Mouse (Mus musculus) midbrain, embryonic 13.5 days (tissue): Measurements from ENCODE around the gene Mep1a. TPM values are rescaled to one million over a fixed set of nuclear protein-coding genes. Genes with fewer than 3 reads are reported as not detected.
A peak's percentile ranks its signal among the peaks of the same experiment; 100 is the strongest.
"Not testable (repeated sequence)": the region's sequence is repeated elsewhere in the genome, so short reads cannot be mapped to it uniquely, and the experiment has no call there.

ENCODE experiments used
- ATAC-seq: fragments of 200-750 bp; cut with Nextera tagmentation; 2 replicates; pipeline ENCODE4 v1.8.0; 2017; ENCODE audit warnings: mild to moderate bottlenecking, moderate TSS enrichment, moderate library complexity
- H3K27ac ChIP-seq: fragments of 300-500 bp; sonication (generic); 2 replicates; pipeline ENCODE4 v1.5.1; 2015; ENCODE audit warnings: inconsistent platforms, mild to moderate bottlenecking, moderate library complexity
- H3K27me3 ChIP-seq: fragments of 300-500 bp; sonication (generic); 2 replicates; pipeline ENCODE4 v1.6.1; 2015; ENCODE audit warnings: mild to moderate bottlenecking, inconsistent platforms
- H3K36me3 ChIP-seq: fragments of 300-500 bp; sonication (generic); 2 replicates; pipeline ENCODE4 v1.6.1; 2015; ENCODE audit warnings: mild to moderate bottlenecking, inconsistent platforms
- H3K4me1 ChIP-seq: fragments of 300-500 bp; sonication (generic); replicated peaks from 2 replicates; pipeline ENCODE4 v1.6.1; 2015; ENCODE audit warnings: inconsistent platforms
- H3K4me2 ChIP-seq: fragments of 300-500 bp; sonication (generic); replicated peaks from 2 replicates; pipeline ENCODE4 v1.6.1; 2015; ENCODE audit warnings: moderate library complexity, mild to moderate bottlenecking, inconsistent platforms
- H3K4me3 ChIP-seq: fragments of 300-500 bp; sonication (generic); replicated peaks from 2 replicates; pipeline ENCODE4 v1.5.1; 2015; ENCODE audit warnings: mild to moderate bottlenecking, inconsistent platforms
- H3K9ac ChIP-seq: fragments of 300-500 bp; sonication (generic); replicated peaks from 2 replicates; pipeline ENCODE4 v1.6.1; 2015; ENCODE audit warnings: mild to moderate bottlenecking, inconsistent platforms
- H3K9me3 ChIP-seq: fragments of 300-500 bp; sonication (generic); 2 replicates; pipeline ENCODE4 v1.6.1; 2016; ENCODE audit warnings: mild to moderate bottlenecking, inconsistent platforms
- WGBS: fragments of 180-500 bp; shearing (Covaris S2); methylation state at CpG from one replicate; pipeline ENCODE4 v1.1.7; 2015; 5-methylcytosine and 5-hydroxymethylcytosine counted together
- polyA plus RNA-seq: library from polyadenylated mRNA; unstranded; fragments of >200 nt; fragmentation: Nextera tagmentation; extraction: Ambion mirVana; gene quantifications from 2 replicates; pipeline ENCODE4 v1.2.1, GENCODE M21; 2015

The Mep1a gene
- 0.07 TPM in 1 of 2 replicates, not detected in the other for polyA plus RNA-seq

GRCm38 (mm10) chr17:43502592-43502991 lies at the start of gene Mep1a:
TSS of gene Mep1a (minus strand) at chr17:43502812.
- Histone ChIP-seq H3K4me3 (no peak within 1 kb of the TSS), H3K9ac (no peak within 1 kb of the TSS), H3K4me1 (no peaks in the 10 kb centered on the region), H3K9me3 (no peaks in the 10 kb centered on the region), H3K36me3 (no peaks in the 10 kb centered on the region), H3K4me2 (no peak within 1 kb of the TSS), H3K27me3 (no peaks in the 10 kb centered on the region), H3K27ac (no peak within 1 kb of the TSS)
- no peak for ATAC-seq
- whole genome bisulfite sequencing, result 90% methylated on average over 9 of the region's 9 CpGs

- no peaks in the 10 kb centered on the region for H3K27me3 ChIP-seq
- H3K27ac ChIP-seq, result no peak overlapping the region
- ATAC-seq, result no peak
- H3K4me3 ChIP-seq, result no peak overlapping the region
- 0 out of 2 replicates have a peak, but pooled peaks cover 2% of the 10 kb centered on the region for H3K4me1 ChIP-seq
- 17% methylated on average over 3 of the region's 3 CpGs for WGBS
- no peak overlapping the region for H3K4me2 ChIP-seq
- H3K9me3 ChIP-seq, result no peaks in the 10 kb centered on the region
- no peak overlapping the region for H3K9ac ChIP-seq
- H3K36me3 ChIP-seq, result no peaks in the 10 kb centered on the region
Observed at GRCm38 (mm10) chr17:43551122-43551630, 48.6 kb upstream of the Mep1a start.

GRCm38 (mm10) chr17:43544040-43544439 lies 41.4 kb upstream of the Mep1a start:
- H3K27me3 ChIP-seq, result no peaks in the 10 kb centered on the region
- H3K4me2 ChIP-seq, result no peak overlapping the region
- no peak overlapping the region for H3K4me3 ChIP-seq
- ATAC-seq, result no peak
- no peaks in the 10 kb centered on the region for H3K4me1 ChIP-seq
- no peak overlapping the region for H3K27ac ChIP-seq
- H3K9me3 ChIP-seq, result no peaks in the 10 kb centered on the region
- 88% methylated on average over 4 of the region's 4 CpGs for WGBS
- no peaks in the 10 kb centered on the region for H3K36me3 ChIP-seq
- no peak overlapping the region for H3K9ac ChIP-seq

- H3K4me2 ChIP-seq, result no peak within 1 kb of the TSS
- no peaks in the 10 kb centered on the region for H3K4me1 ChIP-seq
- H3K9ac ChIP-seq, result no peak within 1 kb of the TSS
- no peak within 1 kb of the TSS for H3K4me3 ChIP-seq
- ATAC-seq, result no peak
- H3K9me3 ChIP-seq, result no peaks in the 10 kb centered on the region
- no peaks in the 10 kb centered on the region for H3K36me3 ChIP-seq
- H3K27ac ChIP-seq, result no peak within 1 kb of the TSS
- WGBS, result 80% methylated on average over 1 of the region's 1 CpGs
- no peaks in the 10 kb centered on the region for H3K27me3 ChIP-seq
Observed at GRCm38 (mm10) chr17:43543539-43543938, 40.9 kb upstream of the Mep1a start, which contains the start of gene Ankrd66. TSS of gene Ankrd66 (minus strand) at chr17:43543639.

GRCm38 (mm10) chr17:43538767-43539166 lies 36.2 kb upstream of the Mep1a start:
- H3K36me3 ChIP-seq, result no peaks in the 10 kb centered on the region
- WGBS, result 94% methylated on average over 3 of the region's 3 CpGs

GRCm38 (mm10) chr17:43536841-43537240 lies 34.2 kb upstream of the Mep1a start:
- not testable (repeated sequence) for H3K4me3 ChIP-seq

More at GRCm38 (mm10) chr17:43538767-43539166, 36.2 kb upstream of the Mep1a start:
- no peak for ATAC-seq
- Histone ChIP-seq H3K27ac (no peak overlapping the region), H3K27me3 (no peaks in the 10 kb centered on the region), H3K4me1 (peaks cover 10% of the 10 kb centered on the region), H3K9me3 (no peaks in the 10 kb centered on the region), H3K4me2 (no peak overlapping the region), H3K9ac (no peak overlapping the region), H3K4me3 (no peak overlapping the region)

GRCm38 (mm10) chr17:43534362-43535222 lies 32.0 kb upstream of the Mep1a start:
- peak overlapping the region; percentile 41 for H3K4me2 ChIP-seq
- H3K9me3 ChIP-seq, result 0 out of 2 replicates have a peak, but pooled peaks cover 4% of the 10 kb centered on the region
- H3K36me3 ChIP-seq, result no peaks in the 10 kb centered on the region
- H3K27me3 ChIP-seq, result no peaks in the 10 kb centered on the region
- H3K27ac ChIP-seq, result no peak overlapping the region
- H3K4me3 ChIP-seq, result peak overlapping the region; percentile 16; the same call in 1 of the 2 replicates
- peak; percentile 89 for ATAC-seq
- peaks cover 10% of the 10 kb centered on the region for H3K4me1 ChIP-seq
- no peak overlapping the region for H3K9ac ChIP-seq
- WGBS, result 6% methylated on average over 23 of the region's 23 CpGs

More at GRCm38 (mm10) chr17:43536841-43537240, 34.2 kb upstream of the Mep1a start:
- not testable (repeated sequence) for H3K27ac ChIP-seq, H3K9me3 ChIP-seq, H3K9ac ChIP-seq, ATAC-seq, H3K36me3 ChIP-seq, H3K4me2 ChIP-seq, H3K27me3 ChIP-seq, H3K4me1 ChIP-seq
- 91% methylated on average over 6 of the region's 6 CpGs for WGBS

GRCm38 (mm10) chr17:43531192-43531591 lies 28.6 kb upstream of the Mep1a start:
- 0 out of 2 replicates have a peak, but pooled peaks cover 4% of the 10 kb centered on the region for H3K9me3 ChIP-seq
- H3K4me1 ChIP-seq, result peaks cover 10% of the 10 kb centered on the region
- no peak overlapping the region for H3K27ac ChIP-seq
- no peak overlapping the region for H3K4me3 ChIP-seq
- no peaks in the 10 kb centered on the region for H3K36me3 ChIP-seq
- no peak for ATAC-seq
- H3K27me3 ChIP-seq, result no peaks in the 10 kb centered on the region
- H3K4me2 ChIP-seq, result no peak overlapping the region
- 92% methylated on average over 4 of the region's 4 CpGs for WGBS
- H3K9ac ChIP-seq, result no peak overlapping the region

- peaks cover 10% of the 10 kb centered on the region for H3K4me1 ChIP-seq
- WGBS, result 82% methylated on average over 2 of the region's 2 CpGs
- H3K4me3 ChIP-seq, result no peak overlapping the region
- no peak overlapping the region for H3K4me2 ChIP-seq
- ATAC-seq, result no peak
- no peaks in the 10 kb centered on the region for H3K36me3 ChIP-seq
- no peak overlapping the region for H3K9ac ChIP-seq
- peaks cover 4% of the 10 kb centered on the region; the same call in 1 of the 2 replicates for H3K9me3 ChIP-seq
- no peak overlapping the region for H3K27ac ChIP-seq
- H3K27me3 ChIP-seq, result no peaks in the 10 kb centered on the region
Observed at GRCm38 (mm10) chr17:43530507-43530906, 27.9 kb upstream of the Mep1a start.

- no peak overlapping the region for H3K4me2 ChIP-seq
Observed at GRCm38 (mm10) chr17:43520166-43520565, 17.6 kb upstream of the Mep1a start.

GRCm38 (mm10) chr17:43518644-43519409 lies 16.2 kb upstream of the Mep1a start:
- no peaks in the 10 kb centered on the region for H3K36me3 ChIP-seq
- H3K27ac ChIP-seq, result no peak overlapping the region
- H3K9ac ChIP-seq, result no peak overlapping the region
- 27% methylated on average over 18 of the region's 18 CpGs for WGBS
- ATAC-seq, result peak; percentile 87
- no peak overlapping the region for H3K4me3 ChIP-seq
- no peaks in the 10 kb centered on the region for H3K4me1 ChIP-seq
- H3K4me2 ChIP-seq, result no peak overlapping the region
- H3K9me3 ChIP-seq, result peaks cover 7% of the 10 kb centered on the region; the same call in 1 of the 2 replicates
- H3K27me3 ChIP-seq, result no peaks in the 10 kb centered on the region

More at GRCm38 (mm10) chr17:43520166-43520565, 17.6 kb upstream of the Mep1a start:
- H3K9me3 ChIP-seq, result peaks cover under 1% of the 10 kb centered on the region; the same call in 1 of the 2 replicates
- H3K27me3 ChIP-seq, result no peaks in the 10 kb centered on the region
- H3K27ac ChIP-seq, result no peak overlapping the region
- H3K36me3 ChIP-seq, result no peaks in the 10 kb centered on the region
- H3K9ac ChIP-seq, result no peak overlapping the region
- WGBS, result 83% methylated on average over 3 of the region's 3 CpGs
- no peak overlapping the region for H3K4me3 ChIP-seq
- ATAC-seq, result no peak
- no peaks in the 10 kb centered on the region for H3K4me1 ChIP-seq
